Mouse (Mus musculus) hindbrain, embryonic 10.5 days (tissue): ENCODE measurements around the gene Npl. TPM values are rescaled to one million over a fixed set of nuclear protein-coding genes. Genes with fewer than 3 reads are reported as not detected.
"Not testable (repeated sequence)": the region's sequence is repeated elsewhere in the genome, so short reads cannot be mapped to it uniquely, and the experiment has no call there.

Experiments used
- DNase-seq: peaks from one replicate; pipeline ENCODE4 v3.0.0-alpha.2; 2017; ENCODE audit warnings: low spot score
- H3K27ac ChIP-seq: fragments of 300-500 bp; sonication (generic); 2 replicates; pipeline ENCODE4 v1.5.1; 2016; ENCODE audit warnings: mild to moderate bottlenecking, moderate library complexity
- H3K27me3 ChIP-seq: fragments of 300-500 bp; sonication (generic); 2 replicates; pipeline ENCODE4 v1.6.1; 2016; ENCODE audit warnings: mild to moderate bottlenecking; ENCODE audit not compliant: poor library complexity, insufficient read depth, severe bottlenecking
- H3K36me3 ChIP-seq: fragments of 300-500 bp; sonication (generic); 2 replicates; pipeline ENCODE4 v1.6.1; 2016; ENCODE audit warnings: mild to moderate bottlenecking, moderate library complexity
- H3K4me1 ChIP-seq: fragments of 300-500 bp; sonication (generic); replicated peaks from 2 replicates; pipeline ENCODE4 v1.6.1; 2016; ENCODE audit warnings: mild to moderate bottlenecking
- H3K4me3 ChIP-seq: fragments of 300-500 bp; sonication (generic); 2 replicates; pipeline ENCODE4 v1.5.1; 2016; ENCODE audit warnings: mild to moderate bottlenecking, moderate library complexity
- H3K9me3 ChIP-seq: fragments of 300-500 bp; sonication (generic); 2 replicates; pipeline ENCODE4 v1.6.1; 2016; ENCODE audit warnings: mild to moderate bottlenecking, moderate library complexity
- WGBS: fragments of 180-500 bp; shearing (Covaris S2); methylation state at CpG from one replicate; pipeline ENCODE4 v1.1.7; 2016; 5-methylcytosine and 5-hydroxymethylcytosine counted together
- polyA plus RNA-seq: library from polyadenylated mRNA; unstranded; fragments of >200 nt; fragmentation: Nextera tagmentation; extraction: Ambion mirVana; gene quantifications from 2 replicates; pipeline ENCODE4 v1.2.1, GENCODE M21; 2016

Gene Npl
- polyA plus RNA-seq, 1 experiment from 2014 or later, result 17.8 TPM

- no peak overlapping the region for H3K4me3 ChIP-seq
- peaks cover 40% of the 10 kb centered on the region for H3K4me1 ChIP-seq
- peak overlapping the region; percentile 85 for H3K27ac ChIP-seq
- H3K27me3 ChIP-seq, result no peaks in the 10 kb centered on the region
- WGBS, result 28% methylated on average over 9 of the region's 9 CpGs
- H3K9me3 ChIP-seq, result no peaks in the 10 kb centered on the region
- no peak for DNase-seq
- H3K36me3 ChIP-seq, result peaks cover 3% of the 10 kb centered on the region; the same call in 1 of the 2 replicates
These were observed 14.2 kb downstream of the Npl start for GRCm38 (mm10) chr1:153535611-153536010.

- peak overlapping the region; percentile 96 for H3K27ac ChIP-seq
- not testable (repeated sequence) for H3K9me3 ChIP-seq, H3K36me3 ChIP-seq, H3K27me3 ChIP-seq, DNase-seq, H3K4me3 ChIP-seq
- 87% methylated on average over 3 of the region's 3 CpGs for WGBS
- peaks cover 27% of the 10 kb centered on the region for H3K4me1 ChIP-seq
These were observed 16.9 kb downstream of the Npl start for GRCm38 (mm10) chr1:153532896-153533295.

DNA sequence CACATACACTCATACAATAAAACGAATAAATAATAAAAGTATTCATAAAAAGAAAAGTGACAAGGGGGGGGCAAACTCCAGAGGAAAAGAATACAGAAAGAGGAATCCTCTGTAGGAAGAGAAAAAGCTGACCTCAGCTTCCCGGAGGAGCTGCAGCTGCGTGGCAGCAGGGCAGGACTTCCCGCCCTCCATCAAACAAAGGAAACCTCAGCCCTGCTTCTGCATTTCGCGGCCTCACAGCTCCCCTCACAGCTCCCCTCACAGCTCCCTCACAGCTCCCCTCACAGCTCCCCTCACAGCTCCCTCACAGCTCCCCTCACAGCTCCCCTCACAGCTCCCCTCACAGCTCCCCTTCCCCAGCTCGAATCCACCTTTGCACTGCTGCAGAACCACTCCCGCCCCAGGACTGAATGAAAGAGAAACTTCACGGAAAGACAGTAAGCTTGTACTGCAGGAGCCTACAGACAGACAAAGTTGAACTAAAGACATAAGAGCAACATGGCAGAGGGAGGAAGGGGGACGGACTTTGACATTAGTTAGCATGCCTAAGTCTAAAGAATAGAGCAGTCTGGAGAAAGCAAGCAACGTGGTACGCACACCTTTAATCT lies 17.5 kb downstream of the Npl start:
- peak overlapping the region; percentile 96 for H3K27ac ChIP-seq
- peaks cover 3% of the 10 kb centered on the region; the same call in 1 of the 2 replicates for H3K36me3 ChIP-seq
- no peaks in the 10 kb centered on the region for H3K9me3 ChIP-seq
- no peaks in the 10 kb centered on the region for H3K27me3 ChIP-seq
- WGBS, result 11% methylated on average over 12 of the region's 12 CpGs
- H3K4me1 ChIP-seq, result peaks cover 27% of the 10 kb centered on the region
- peak; percentile 71 for DNase-seq
- peak overlapping the region; percentile 38 for H3K4me3 ChIP-seq

GRCm38 (mm10) chr1:153531677-153532233 lies 18.1 kb downstream of the Npl start:
- H3K36me3 ChIP-seq, result no peaks in the 10 kb centered on the region
- H3K4me1 ChIP-seq, result peaks cover 27% of the 10 kb centered on the region
- peak overlapping the region; percentile 38 for H3K4me3 ChIP-seq
- 17% methylated on average over 9 of the region's 9 CpGs for WGBS
- DNase-seq, result peak; percentile 68
- H3K27me3 ChIP-seq, result no peaks in the 10 kb centered on the region
- peak overlapping the region; percentile 96 for H3K27ac ChIP-seq
- H3K9me3 ChIP-seq, result no peaks in the 10 kb centered on the region

- Histone ChIP-seq H3K36me3 (no peaks in the 10 kb centered on the region), H3K9me3 (no peaks in the 10 kb centered on the region), H3K27ac (no peak overlapping the region), H3K4me3 (no peak overlapping the region), H3K27me3 (no peaks in the 10 kb centered on the region), H3K4me1 (peaks cover 5% of the 10 kb centered on the region; the same call in 1 of the 2 replicates)
- 54% methylated on average over 3 of the region's 3 CpGs for WGBS
- DNase-seq, result no peak
These were observed 27.7 kb downstream of the Npl start for GRCm38 (mm10) chr1:153522116-153522515.

- 91% methylated on average over 12 of the region's 12 CpGs for WGBS
These were observed 34.5 kb downstream of the Npl start for GRCm38 (mm10) chr1:153515368-153515767.

DNA sequence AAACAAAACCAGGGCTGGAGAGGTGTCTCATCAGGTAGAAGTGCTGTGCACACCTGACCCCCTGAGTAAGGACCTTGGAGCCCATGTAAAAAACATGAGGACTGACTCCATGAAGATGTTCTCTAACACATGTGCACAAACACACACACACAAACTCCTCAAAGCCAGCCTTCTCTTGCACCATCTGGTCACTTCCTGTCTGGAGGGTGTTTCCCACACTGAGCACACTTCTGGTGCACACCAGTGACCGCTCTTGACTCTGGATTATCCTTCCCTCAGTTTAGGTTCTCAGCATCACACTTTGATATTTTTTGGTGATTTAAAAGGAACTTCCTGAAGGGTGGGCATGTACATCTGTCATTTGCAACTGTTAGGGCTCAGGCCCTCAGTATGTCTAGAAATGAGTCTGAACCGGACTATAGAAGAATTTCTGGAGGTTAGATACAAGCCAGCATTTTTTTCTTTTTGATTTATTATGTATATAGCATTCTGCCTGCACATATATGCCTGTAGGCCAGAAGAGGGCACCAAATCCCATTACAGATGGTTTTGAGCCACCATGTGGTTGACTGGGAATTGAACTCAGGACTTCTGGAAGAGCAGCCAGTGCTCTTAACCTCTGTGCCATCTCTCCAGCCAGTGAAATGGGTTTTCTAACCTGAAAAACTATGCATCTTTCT lies 39.4 kb downstream of the Npl start:
- 66% methylated on average over 2 of the region's 2 CpGs for WGBS

More at GRCm38 (mm10) chr1:153515368-153515767, 34.5 kb downstream of the Npl start:
- H3K27me3 ChIP-seq, result no peaks in the 10 kb centered on the region
- no peak overlapping the region for H3K4me3 ChIP-seq
- no peaks in the 10 kb centered on the region for H3K4me1 ChIP-seq
- H3K36me3 ChIP-seq, result peaks cover 9% of the 10 kb centered on the region; the same call in 1 of the 2 replicates
- DNase-seq, result no peak
- H3K27ac ChIP-seq, result no peak overlapping the region
- H3K9me3 ChIP-seq, result no peaks in the 10 kb centered on the region

GRCm38 (mm10) chr1:153509569-153509968 lies 40.3 kb downstream of the Npl start:
- not testable (repeated sequence) for H3K27ac ChIP-seq, H3K9me3 ChIP-seq, H3K27me3 ChIP-seq, H3K4me1 ChIP-seq, DNase-seq, H3K4me3 ChIP-seq, H3K36me3 ChIP-seq
- 61% methylated on average over 8 of the region's 8 CpGs for WGBS

More for the DNA sequence above, 39.4 kb downstream of the Npl start:
- Histone ChIP-seq H3K36me3 (peaks cover 9% of the 10 kb centered on the region; the same call in 1 of the 2 replicates), H3K4me3 (no peak overlapping the region), H3K27ac (no peak overlapping the region), H3K9me3 (no peaks in the 10 kb centered on the region), H3K27me3 (no peaks in the 10 kb centered on the region), H3K4me1 (no peaks in the 10 kb centered on the region)
- no peak for DNase-seq

GRCm38 (mm10) chr1:153509012-153509411 lies 40.8 kb downstream of the Npl start:
- H3K27ac ChIP-seq, result no peak overlapping the region
- H3K4me1 ChIP-seq, result no peaks in the 10 kb centered on the region
- no peak for DNase-seq
- WGBS, result 85% methylated on average over 6 of the region's 6 CpGs
- no peaks in the 10 kb centered on the region for H3K9me3 ChIP-seq
- H3K4me3 ChIP-seq, result no peak overlapping the region
- H3K27me3 ChIP-seq, result no peaks in the 10 kb centered on the region
- H3K36me3 ChIP-seq, result no peaks in the 10 kb centered on the region

DNA sequence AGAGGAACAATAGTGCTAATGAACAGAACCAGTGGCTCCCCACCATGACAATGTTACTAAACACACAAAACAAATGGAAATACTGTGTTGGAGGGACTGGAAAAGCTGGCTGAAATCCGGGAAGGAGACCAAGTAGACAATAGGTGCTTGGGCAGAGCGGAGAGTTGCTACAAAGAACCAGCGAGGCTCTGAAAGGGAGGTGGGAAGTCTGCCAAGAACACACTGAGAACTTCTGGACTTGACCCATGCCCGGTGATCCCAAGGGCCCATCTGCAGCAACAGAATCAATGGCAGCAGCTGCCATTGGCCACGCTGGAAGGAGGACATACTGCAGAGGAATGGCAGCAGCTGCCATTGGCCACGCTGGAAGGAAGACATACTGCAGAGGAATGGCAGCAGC lies 43.6 kb downstream of the Npl start:
- H3K4me1 ChIP-seq, result 0 out of 2 replicates have a peak, but pooled peaks cover 3% of the 10 kb centered on the region
- no peak for DNase-seq
- H3K27me3 ChIP-seq, result no peaks in the 10 kb centered on the region
- no peak overlapping the region for H3K27ac ChIP-seq
- H3K4me3 ChIP-seq, result no peak overlapping the region
- H3K36me3 ChIP-seq, result no peaks in the 10 kb centered on the region
- no peaks in the 10 kb centered on the region for H3K9me3 ChIP-seq
- 84% methylated on average over 6 of the region's 6 CpGs for WGBS

GRCm38 (mm10) chr1:153501644-153502321 lies 48.1 kb downstream of the Npl start:
- H3K36me3 ChIP-seq, result no peaks in the 10 kb centered on the region

DNA sequence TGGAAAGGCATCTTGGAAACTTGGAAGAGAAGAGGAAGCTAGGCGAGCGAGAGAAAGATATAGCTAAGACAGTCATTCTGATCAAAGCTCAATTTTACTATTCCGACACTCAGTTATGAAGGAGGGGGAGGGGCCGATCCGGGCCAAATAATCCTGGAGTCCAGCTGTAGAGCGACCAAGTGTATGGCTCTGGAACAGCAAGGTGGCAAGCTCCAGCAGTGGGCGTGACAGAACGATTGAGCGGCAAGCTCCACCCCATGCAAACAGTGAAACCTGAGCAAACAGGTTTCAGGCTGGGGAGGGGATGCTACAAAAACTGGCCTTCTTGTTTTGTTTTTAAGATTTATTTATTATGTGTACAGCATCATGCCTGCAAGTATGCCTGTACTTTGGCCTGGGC lies 49.8 kb downstream of the Npl start:
- no peak for DNase-seq
- H3K4me3 ChIP-seq, result no peak overlapping the region
- WGBS, result 84% methylated on average over 9 of the region's 9 CpGs
- no peaks in the 10 kb centered on the region for H3K27me3 ChIP-seq
- 0 out of 2 replicates have a peak, but pooled peaks cover 3% of the 10 kb centered on the region for H3K4me1 ChIP-seq
- no peaks in the 10 kb centered on the region for H3K9me3 ChIP-seq
- no peaks in the 10 kb centered on the region for H3K36me3 ChIP-seq
- H3K27ac ChIP-seq, result no peak overlapping the region

More at GRCm38 (mm10) chr1:153501644-153502321, 48.1 kb downstream of the Npl start:
- no peak for DNase-seq
- WGBS, result 63% methylated on average over 5 of the region's 5 CpGs
- no peaks in the 10 kb centered on the region for H3K27me3 ChIP-seq
- H3K27ac ChIP-seq, result no peak overlapping the region
- H3K4me3 ChIP-seq, result no peak overlapping the region
- 0 out of 2 replicates have a peak, but pooled peaks cover 3% of the 10 kb centered on the region for H3K4me1 ChIP-seq
- no peaks in the 10 kb centered on the region for H3K9me3 ChIP-seq
